Mouse (Mus musculus): ENCODE measurements at regions not wholly inside any gene's neighbourhood (a gene's known extent, or its start where the extent isn't known, plus 50 kb on each side); places are given as distances from the start of the nearest gene placed in this dataset.

- dilution Hi-C loops (cut with MboI; ENCODE audit: extremely low pct_ligation_motif_present, extremely low pct_unique_long_range_greater_than_20kb, low sequenced_read_pairs) (no loop called here), in situ Hi-C loops (cut with MboI; ENCODE audit: low pct_ligation_motif_present, low pct_unique_long_range_greater_than_20kb, low sequenced_read_pairs) (no loop called here)
- H3K9ac ChIP-seq (ENCODE audit: insufficient read depth, low read depth) = no peak overlapping the region
- DNase-seq (ENCODE audit: extremely low read depth) = no peak
- no peak overlapping the region for H3K27ac ChIP-seq (ENCODE audit: insufficient read depth, low read depth)
- no peaks in the 10 kb centered on the region for H3K4me1 ChIP-seq (ENCODE audit: control insufficient read depth in 1 of 2, insufficient read depth in 2 of 2)
- TF ChIP-seq MAX (IDR thresholded peaks at IDR 0.05; ENCODE audit: low read length) = no peak
- TF ChIP-seq ZNF384 (IDR thresholded peaks at IDR 0.05; ENCODE audit: low read depth, low read length) = no peak
- no peak for TF ChIP-seq USF1 (IDR thresholded peaks at IDR 0.05; ENCODE audit: low read depth, low read length)
- no peak for TF ChIP-seq ZKSCAN1 (IDR thresholded peaks at IDR 0.05; ENCODE audit: borderline replicate concordance, low read depth, low read length)
- TF ChIP-seq IRF4 (IDR thresholded peaks at IDR 0.05; ENCODE audit: low read depth, low read length) = no peak
- TF ChIP-seq NELFE (IDR thresholded peaks at IDR 0.05; ENCODE audit: low read depth, low read length) = no peak
- no peak for TF ChIP-seq PAX5 (IDR thresholded peaks at IDR 0.05; ENCODE audit: low read length)
- TF ChIP-seq CTCF (conservative IDR thresholded peaks at IDR 0.05 in 1 of 2, IDR thresholded peaks at IDR 0.05 in 1 of 2; ENCODE audit: low read depth in 2 of 2, low read length in 2 of 2) = no peak
- no peak for TF ChIP-seq E2F4 (IDR thresholded peaks at IDR 0.05; ENCODE audit: insufficient replicate concordance, low read depth, low read length)
- TF ChIP-seq JUND (conservative IDR thresholded peaks at IDR 0.05; ENCODE audit: low read depth, low read length) = no peak
- no peak for TF ChIP-seq MYC (IDR thresholded peaks at IDR 0.05; ENCODE audit: low read depth, low read length)
- no peak for TF ChIP-seq CHD2 (IDR thresholded peaks at IDR 0.05; ENCODE audit: low read length)
- no peak for TF ChIP-seq ELF1 (IDR thresholded peaks at IDR 0.05; ENCODE audit: low read depth, low read length)
- no peak for TF ChIP-seq ZMIZ1 (IDR thresholded peaks at IDR 0.05; ENCODE audit: low read depth, low read length)
- TF ChIP-seq CHD1 (IDR thresholded peaks at IDR 0.05; ENCODE audit: low read depth, low read length) = no peak
- no peaks in the 10 kb centered on the region for H3K36me3 ChIP-seq (replicated peaks in 1 of 2; ENCODE audit: control insufficient read depth in 1 of 2, insufficient read depth in 1 of 2, low read length in 1 of 2)
- H3K9me3 ChIP-seq (replicated peaks; ENCODE audit: low read length) = no peaks in the 10 kb centered on the region
- no peak overlapping the region for H3K4me3 ChIP-seq (replicated peaks in 1 of 3; ENCODE audit: low read depth in 2 of 3, low read length in 2 of 3, poor library complexity in 1 of 3)
- no peaks in the 10 kb centered on the region for H3K79me2 ChIP-seq (replicated peaks; ENCODE audit: control insufficient read depth, extremely low read depth, insufficient read depth, poor library complexity, severe bottlenecking)
- no peak overlapping the region for H3K4me2 ChIP-seq (ENCODE audit: insufficient read depth, low read depth, poor library complexity, severe bottlenecking)
- no peaks in the 10 kb centered on the region for H3K27me3 ChIP-seq (replicated peaks)
Measured at GRCm38 (mm10) chr10:23710999-23711398, 76.1 kb downstream of the Rps12 start.

- Histone ChIP-seq H3K36me3 (replicated peaks in 1 of 2; ENCODE audit: control insufficient read depth in 1 of 2, insufficient read depth in 1 of 2, low read length in 1 of 2) (no peaks in the 10 kb centered on the region), H3K4me2 (ENCODE audit: insufficient read depth, low read depth, poor library complexity, severe bottlenecking) (no peak overlapping the region), H3K4me1 (ENCODE audit: control insufficient read depth in 1 of 2, insufficient read depth in 2 of 2) (no peaks in the 10 kb centered on the region), H3K4me3 (replicated peaks in 1 of 3; ENCODE audit: low read depth in 2 of 3, low read length in 2 of 3, poor library complexity in 1 of 3) (no peak overlapping the region), H3K9ac (ENCODE audit: insufficient read depth, low read depth) (no peak overlapping the region), H3K27ac (ENCODE audit: insufficient read depth, low read depth) (no peak overlapping the region), H3K27me3 (replicated peaks) (no peaks in the 10 kb centered on the region), H3K9me3 (replicated peaks; ENCODE audit: low read length) (no peaks in the 10 kb centered on the region), H3K79me2 (replicated peaks; ENCODE audit: control insufficient read depth, extremely low read depth, insufficient read depth, poor library complexity, severe bottlenecking) (no peaks in the 10 kb centered on the region)
- TF ChIP-seq UBTF (IDR thresholded peaks at IDR 0.05; ENCODE audit: low read depth, low read length) = no peak
- TF ChIP-seq SIN3A (IDR thresholded peaks at IDR 0.05; ENCODE audit: low read length) = no peak
- TF ChIP-seq CTCF (conservative IDR thresholded peaks at IDR 0.05 in 1 of 2, IDR thresholded peaks at IDR 0.05 in 1 of 2; ENCODE audit: low read depth in 2 of 2, low read length in 2 of 2) = no peak
- TF ChIP-seq RCOR1 (conservative IDR thresholded peaks at IDR 0.05; ENCODE audit: low read depth, low read length) = no peak
- TF ChIP-seq USF1 (IDR thresholded peaks at IDR 0.05; ENCODE audit: low read depth, low read length) = no peak
- no peak for TF ChIP-seq POLR2AphosphoS2 (IDR thresholded peaks at IDR 0.05; ENCODE audit: low read depth, low read length)
- TF ChIP-seq MEF2A (IDR thresholded peaks at IDR 0.05; ENCODE audit: borderline replicate concordance, low read depth, low read length) = no peak
- no peak for TF ChIP-seq PAX5 (IDR thresholded peaks at IDR 0.05; ENCODE audit: low read length)
- TF ChIP-seq RAD21 (IDR thresholded peaks at IDR 0.05; ENCODE audit: low read depth, low read length) = no peak
- no peak for TF ChIP-seq GABPA (IDR thresholded peaks at IDR 0.05; ENCODE audit: insufficient replicate concordance, low read depth, low read length)
- in situ Hi-C loops (cut with MboI; ENCODE audit: low pct_ligation_motif_present, low pct_unique_long_range_greater_than_20kb, low sequenced_read_pairs) (no loop called here), dilution Hi-C loops (cut with MboI; ENCODE audit: extremely low pct_ligation_motif_present, extremely low pct_unique_long_range_greater_than_20kb, low sequenced_read_pairs) (no loop called here)
- DNase-seq (ENCODE audit: extremely low read depth) = no peak
Measured at GRCm38 (mm10) chr10:23708261-23708660, 78.8 kb downstream of the Rps12 start.

Measured in CH12.LX (cell line).